Mouse (Mus musculus) kidney, adult 8-10 months (tissue): Measurements from ENCODE around the gene Trim37.

Experiments used
- DNase-seq, 2 experiments: peaks; one replicate each; pipeline ENCODE4 v3.0.0; 2022

The Trim37 gene

GRCm38 (mm10) chr11:87126824-87127816, at the start of gene Trim37:
Gene Trim37 (plus strand): TSS chr11:87127077.
- DNase-seq: peak; percentile 84 to 87

- no peak for DNase-seq
Measured at GRCm38 (mm10) chr11:87083712-87084111, 43.2 kb upstream of the Trim37 start.

- no peak for DNase-seq
Measured at GRCm38 (mm10) chr11:87085461-87085860, 41.4 kb upstream of the Trim37 start.

GRCm38 (mm10) chr11:87086290-87086984, 40.4 kb upstream of the Trim37 start, which contains the start of gene Smg8:
Gene Smg8 (minus strand): TSS chr11:87086774.
- peak; percentile 79 to 83 for DNase-seq

GRCm38 (mm10) chr11:87087142-87087541, 39.7 kb upstream of the Trim37 start:
- DNase-seq: no peak

GRCm38 (mm10) chr11:87108409-87108754, 18.5 kb upstream of the Trim37 start, which contains the start of gene Prr11:
Gene Prr11 (minus strand): TSS chr11:87108708.
- DNase-seq: no peak

GRCm38 (mm10) chr11:87108755-87109518, 17.9 kb upstream of the Trim37 start, which contains the start of gene Ska2:
Gene Ska2 (plus strand): TSS chr11:87109234.
- peak; percentile 98 to 100 for DNase-seq

GRCm38 (mm10) chr11:87109519-87110171, 17.2 kb upstream of the Trim37 start:
- no peak for DNase-seq

- no peak for DNase-seq
Measured at GRCm38 (mm10) chr11:87110172-87110909, 16.5 kb upstream of the Trim37 start.

- no peak for DNase-seq
Measured at GRCm38 (mm10) chr11:87121864-87122263, 5.0 kb upstream of the Trim37 start.

- no peak for DNase-seq
Measured at GRCm38 (mm10) chr11:87125562-87125961, 1.3 kb upstream of the Trim37 start.

- no peak for DNase-seq
Measured at GRCm38 (mm10) chr11:87126281-87126823, 525 bp upstream of the Trim37 start.

- no peak for DNase-seq
Measured at GRCm38 (mm10) chr11:87136233-87136632, 9.4 kb downstream of the Trim37 start.

GRCm38 (mm10) chr11:87158012-87158411, 31.1 kb downstream of the Trim37 start:
- no peak for DNase-seq

- DNase-seq: no peak
Measured at GRCm38 (mm10) chr11:87162687-87163086, 35.8 kb downstream of the Trim37 start.

GRCm38 (mm10) chr11:87163751-87164150, 36.9 kb downstream of the Trim37 start:
- DNase-seq: no peak

GRCm38 (mm10) chr11:87173625-87174024, 46.7 kb downstream of the Trim37 start:
- no peak for DNase-seq

GRCm38 (mm10) chr11:87175031-87175430, 48.2 kb downstream of the Trim37 start:
- no peak for DNase-seq

GRCm38 (mm10) chr11:87212313-87212712, 85.4 kb downstream of the Trim37 start:
- no peak for DNase-seq

GRCm38 (mm10) chr11:87222686-87223085, 95.8 kb downstream of the Trim37 start:
- DNase-seq: peak in 1 of 2 experiments; percentile 9

- DNase-seq: no peak
Measured at GRCm38 (mm10) chr11:87227056-87227455, 100.2 kb downstream of the Trim37 start.
